Mouse (Mus musculus): Measurements from ENCODE around the gene Hlcs. TPM values are rescaled to one million over a fixed set of nuclear protein-coding genes. Genes with fewer than 3 reads are reported as not detected.
"Not testable (repeated sequence)": the region's sequence is repeated elsewhere in the genome, so short reads cannot be mapped to it uniquely, and the experiment has no call there.

The Hlcs gene
- total and polyA plus RNA-seq, 3 experiments, result 2.1 to 15.5 (median 3.1) TPM

- Histone ChIP-seq H3K27me3 (ENCODE audit: insufficient read depth, low read length) (peaks cover 27% of the 10 kb centered on the region), H3K4me1 (ENCODE audit: insufficient read depth, low read depth, low read length) (peaks cover 18% of the 10 kb centered on the region), H3K4me3 (ENCODE audit: low read depth, low read length) (no peak overlapping the region), H3K9me3 (replicated peaks) (no peaks in the 10 kb centered on the region), H3K36me3 (replicated peaks) (no peaks in the 10 kb centered on the region)
- DNase-seq (ENCODE audit: low spot score) (no peak), ATAC-seq (ENCODE audit: extremely low read depth, insufficient number of reproducible peaks, low FRiP score, poor library complexity, severe bottlenecking) (no peak)
- TF ChIP-seq POLR2AphosphoS5 (IDR thresholded peaks at IDR 0.05; ENCODE audit: insufficient replicate concordance, low read depth, low read length) (no peak), CTCF (IDR thresholded peaks at IDR 0.05; ENCODE audit: low read depth, low read length) (no peak), TAL1 (conservative IDR thresholded peaks at IDR 0.05; ENCODE audit: low read depth, low read length) (no peak), GATA1 (IDR thresholded peaks at IDR 0.05; ENCODE audit: borderline replicate concordance, low read length) (no peak), GATA2 (IDR thresholded peaks at IDR 0.05; ENCODE audit: borderline replicate concordance, low read depth, low read length) (no peak)
Measured at GRCm38 (mm10) chr16:94345733-94346132, 32.4 kb upstream of the Hlcs start.

DNA sequence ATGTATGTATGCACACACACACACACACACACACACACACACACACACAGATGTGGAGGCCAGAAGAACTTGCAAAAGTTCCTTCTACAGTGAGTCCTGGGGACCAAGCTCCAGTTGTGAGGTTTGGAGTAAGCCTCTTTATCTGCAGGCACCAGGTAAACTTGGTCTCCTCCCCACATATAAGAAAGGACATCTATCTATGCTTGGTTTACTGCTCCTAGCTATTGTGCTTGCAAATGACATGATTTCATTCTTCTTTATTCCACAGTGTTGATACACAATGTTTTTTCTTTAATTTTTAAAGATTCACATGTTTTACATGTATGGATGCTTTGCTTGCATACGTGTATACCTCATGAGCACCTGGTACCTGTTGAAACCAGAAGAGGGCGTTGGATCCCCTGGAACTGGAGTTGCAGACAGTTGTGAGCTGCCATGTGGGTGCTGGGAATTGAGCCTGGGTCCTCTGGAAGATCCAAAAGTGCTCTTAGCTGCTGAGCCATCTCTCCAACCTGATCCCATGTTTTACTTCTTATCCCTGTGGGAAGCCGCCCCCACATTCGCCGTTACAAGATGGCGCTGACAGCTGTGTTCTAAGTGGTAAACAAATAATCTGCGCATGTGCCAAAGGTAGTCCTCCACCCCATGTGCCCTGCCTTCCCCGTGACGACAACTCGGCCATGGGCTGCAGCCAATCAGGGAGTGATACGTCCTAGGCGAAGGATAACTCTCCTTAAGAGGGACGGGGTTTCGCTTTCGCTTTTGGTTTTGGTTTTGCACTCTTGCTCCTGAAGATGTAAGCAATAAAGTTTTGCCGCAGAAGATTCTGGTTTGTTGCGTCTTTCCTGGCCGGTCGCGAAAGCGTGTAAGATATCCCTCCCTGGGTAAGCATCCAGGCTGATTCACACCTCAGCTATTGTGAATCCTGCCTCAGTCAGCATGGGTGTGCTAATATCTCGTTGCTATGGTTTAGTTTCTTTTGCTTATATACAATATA lies 26.1 kb upstream of the Hlcs start:
- H3K9me3 ChIP-seq (replicated peaks); ATAC-seq (ENCODE audit: extremely low read depth, insufficient number of reproducible peaks, low FRiP score, poor library complexity, severe bottlenecking); DNase-seq (ENCODE audit: low spot score); H3K4me3 ChIP-seq (ENCODE audit: low read depth, low read length); H3K36me3 ChIP-seq (replicated peaks); H3K4me1 ChIP-seq (ENCODE audit: insufficient read depth, low read depth, low read length): not testable (repeated sequence)
- H3K27me3 ChIP-seq (ENCODE audit: insufficient read depth, low read length), result peaks cover 11% of the 10 kb centered on the region; the same call in 1 of the 2 replicates

- no peaks in the 10 kb centered on the region for H3K36me3 ChIP-seq (replicated peaks)
- ATAC-seq (ENCODE audit: extremely low read depth, insufficient number of reproducible peaks, low FRiP score, poor library complexity, severe bottlenecking) (no peak), DNase-seq (ENCODE audit: low spot score) (no peak)
- peaks cover 13% of the 10 kb centered on the region for H3K27me3 ChIP-seq (ENCODE audit: insufficient read depth, low read length)
- H3K9me3 ChIP-seq (replicated peaks), result no peaks in the 10 kb centered on the region
- no peak overlapping the region for H3K4me3 ChIP-seq (ENCODE audit: low read depth, low read length)
- TF ChIP-seq GATA1 (IDR thresholded peaks at IDR 0.05; ENCODE audit: borderline replicate concordance, low read length), result no peak
- no peak for TF ChIP-seq POLR2AphosphoS5 (IDR thresholded peaks at IDR 0.05; ENCODE audit: insufficient replicate concordance, low read depth, low read length)
- no peak for TF ChIP-seq TAL1 (conservative IDR thresholded peaks at IDR 0.05; ENCODE audit: low read depth, low read length)
- no peak for TF ChIP-seq GATA2 (IDR thresholded peaks at IDR 0.05; ENCODE audit: borderline replicate concordance, low read depth, low read length)
- no peak for TF ChIP-seq CTCF (IDR thresholded peaks at IDR 0.05; ENCODE audit: low read depth, low read length)
- H3K4me1 ChIP-seq (ENCODE audit: insufficient read depth, low read depth, low read length), result peaks cover 16% of the 10 kb centered on the region
Measured at GRCm38 (mm10) chr16:94335656-94336055, 22.3 kb upstream of the Hlcs start.

DNA sequence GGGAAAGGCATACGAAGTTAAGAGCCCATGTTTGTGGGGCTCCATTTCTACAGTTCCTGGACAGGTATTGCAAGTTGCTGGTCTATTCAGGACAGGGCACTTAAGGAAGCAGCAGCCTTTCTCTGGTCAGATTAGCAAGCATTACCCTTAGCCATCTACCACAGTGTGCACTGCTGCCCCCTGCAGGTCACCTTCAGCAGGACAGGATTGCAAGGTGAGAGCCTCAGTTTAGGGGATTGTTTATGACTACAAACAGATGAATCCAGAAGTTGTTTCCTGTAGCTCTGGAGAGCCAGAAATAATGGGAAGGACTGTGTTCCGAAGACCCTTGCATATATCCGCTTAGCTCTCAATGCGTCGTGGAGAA lies 18.5 kb upstream of the Hlcs start:
- DNase-seq (ENCODE audit: low spot score) (no peak), ATAC-seq (ENCODE audit: extremely low read depth, insufficient number of reproducible peaks, low FRiP score, poor library complexity, severe bottlenecking) (no peak)
- peaks cover 9% of the 10 kb centered on the region for H3K9me3 ChIP-seq (replicated peaks)

GRCm38 (mm10) chr16:94331233-94331885 lies 18.0 kb upstream of the Hlcs start:
- H3K4me1 ChIP-seq (ENCODE audit: insufficient read depth, low read depth, low read length), result peaks cover 48% of the 10 kb centered on the region
- DNase-seq (ENCODE audit: low spot score) (no peak), ATAC-seq (ENCODE audit: extremely low read depth, insufficient number of reproducible peaks, low FRiP score, poor library complexity, severe bottlenecking) (no peak)
- peaks cover 9% of the 10 kb centered on the region for H3K9me3 ChIP-seq (replicated peaks)
- no peaks in the 10 kb centered on the region for H3K36me3 ChIP-seq (replicated peaks)
- no peak overlapping the region for H3K4me3 ChIP-seq (ENCODE audit: low read depth, low read length)
- no peak for TF ChIP-seq POLR2AphosphoS5 (IDR thresholded peaks at IDR 0.05; ENCODE audit: insufficient replicate concordance, low read depth, low read length)
- H3K27me3 ChIP-seq (ENCODE audit: insufficient read depth, low read length), result peaks cover 13% of the 10 kb centered on the region

More for the DNA sequence above, 18.5 kb upstream of the Hlcs start:
- TF ChIP-seq GATA1 (IDR thresholded peaks at IDR 0.05; ENCODE audit: borderline replicate concordance, low read length) (no peak), CTCF (IDR thresholded peaks at IDR 0.05; ENCODE audit: low read depth, low read length) (peak; percentile 90)
- H3K4me1 ChIP-seq (ENCODE audit: insufficient read depth, low read depth, low read length), result peaks cover 44% of the 10 kb centered on the region
- H3K27me3 ChIP-seq (ENCODE audit: insufficient read depth, low read length), result peaks cover 13% of the 10 kb centered on the region
- no peak overlapping the region for H3K4me3 ChIP-seq (ENCODE audit: low read depth, low read length)
- no peaks in the 10 kb centered on the region for H3K36me3 ChIP-seq (replicated peaks)

- DNase-seq (ENCODE audit: low spot score) (peak; percentile 32), ATAC-seq (ENCODE audit: extremely low read depth, insufficient number of reproducible peaks, low FRiP score, poor library complexity, severe bottlenecking) (peak; percentile 63)
- Histone ChIP-seq H3K4me1 (ENCODE audit: insufficient read depth, low read depth, low read length) (peaks cover 56% of the 10 kb centered on the region), H3K27me3 (ENCODE audit: insufficient read depth, low read length) (peaks cover 7% of the 10 kb centered on the region), H3K9me3 (replicated peaks) (peaks cover 9% of the 10 kb centered on the region), H3K36me3 (replicated peaks) (no peaks in the 10 kb centered on the region), H3K4me3 (ENCODE audit: low read depth, low read length) (no peak overlapping the region)
- TF ChIP-seq TAL1 (conservative IDR thresholded peaks at IDR 0.05; ENCODE audit: low read depth, low read length) (peak; percentile 47), GATA1 (IDR thresholded peaks at IDR 0.05; ENCODE audit: borderline replicate concordance, low read length) (no peak)
Measured at GRCm38 (mm10) chr16:94330429-94330828, 17.1 kb upstream of the Hlcs start.

All from G1E (cell line).